Mouse (Mus musculus): ENCODE measurements around the gene Igfbp4. TPM values are rescaled to one million over a fixed set of nuclear protein-coding genes. Genes with fewer than 3 reads are reported as not detected.

The Igfbp4 gene
- total and polyA plus RNA-seq, 3 experiments = 0.16 to 0.21 TPM; not detected in 1

GRCm38 (mm10) chr11:99022384-99022933 lies 18.6 kb upstream of the Igfbp4 start:
- no peak overlapping the region for H3K27ac ChIP-seq (ENCODE audit: insufficient read depth, low read depth)
- H3K9me3 ChIP-seq (replicated peaks; ENCODE audit: low read length) = no peaks in the 10 kb centered on the region
- peak overlapping the region; percentile 97 for H3K4me2 ChIP-seq (ENCODE audit: insufficient read depth, low read depth, poor library complexity, severe bottlenecking)
- TF ChIP-seq CHD1 (IDR thresholded peaks at IDR 0.05; ENCODE audit: low read depth, low read length) (peak; percentile 68), CTCF (conservative IDR thresholded peaks at IDR 0.05 in 1 of 2, IDR thresholded peaks at IDR 0.05 in 1 of 2; ENCODE audit: low read depth in 2 of 2, low read length in 2 of 2) (no peak), JUND (conservative IDR thresholded peaks at IDR 0.05; ENCODE audit: low read depth, low read length) (no peak), MXI1 (IDR thresholded peaks at IDR 0.05; ENCODE audit: low read depth, low read length) (peak; percentile 80), ZC3H11A (IDR thresholded peaks at IDR 0.05; ENCODE audit: low read depth, low read length) (no peak), SIN3A (IDR thresholded peaks at IDR 0.05; ENCODE audit: low read length) (peak; percentile 55; the same call in 1 of the 2 replicates), POLR2AphosphoS2 (IDR thresholded peaks at IDR 0.05; ENCODE audit: low read depth, low read length) (peak; percentile 79)
- H3K9ac ChIP-seq (ENCODE audit: insufficient read depth, low read depth) = peak overlapping the region; percentile 86
- peaks cover 33 to 50% of the 10 kb centered on the region in 2 experiments for H3K36me3 ChIP-seq (replicated peaks in 1 of 2; ENCODE audit: control insufficient read depth in 1 of 2, insufficient read depth in 1 of 2, low read length in 1 of 2)
- in situ Hi-C loops (cut with MboI; ENCODE audit: low pct_ligation_motif_present, low pct_unique_long_range_greater_than_20kb, low sequenced_read_pairs) (loop anchor here (5.0 kb wide), 1 partner anchor 105 kb away; no protein-coding TSS in a partner anchor), dilution Hi-C loops (cut with MboI; ENCODE audit: extremely low pct_ligation_motif_present, extremely low pct_unique_long_range_greater_than_20kb, low sequenced_read_pairs) (no loop called here)
- H3K4me3 ChIP-seq (replicated peaks in 1 of 3; ENCODE audit: low read depth in 2 of 3, low read length in 2 of 3, poor library complexity in 1 of 3) = peak overlapping the region; percentile 71 to 98 (median 75)
- H3K4me1 ChIP-seq (ENCODE audit: control insufficient read depth in 1 of 2, insufficient read depth in 2 of 2) = peaks cover 4 to 49% of the 10 kb centered on the region in 2 experiments
- DNase-seq (ENCODE audit: extremely low read depth) = no peak
- no peaks in the 10 kb centered on the region for H3K27me3 ChIP-seq (replicated peaks)
- H3K79me2 ChIP-seq (replicated peaks; ENCODE audit: control insufficient read depth, extremely low read depth, insufficient read depth, poor library complexity, severe bottlenecking) = peaks cover 64% of the 10 kb centered on the region

GRCm38 (mm10) chr11:99023094-99023493 lies 17.9 kb upstream of the Igfbp4 start:
- Histone ChIP-seq H3K4me3 (replicated peaks in 1 of 3; ENCODE audit: low read depth in 2 of 3, low read length in 2 of 3, poor library complexity in 1 of 3) (peak overlapping the region; percentile 71 to 98 (median 75)), H3K4me2 (ENCODE audit: insufficient read depth, low read depth, poor library complexity, severe bottlenecking) (peak overlapping the region; percentile 66), H3K79me2 (replicated peaks; ENCODE audit: control insufficient read depth, extremely low read depth, insufficient read depth, poor library complexity, severe bottlenecking) (peaks cover 59% of the 10 kb centered on the region), H3K4me1 (ENCODE audit: control insufficient read depth in 1 of 2, insufficient read depth in 2 of 2) (peaks cover 4 to 44% of the 10 kb centered on the region in 2 experiments), H3K9ac (ENCODE audit: insufficient read depth, low read depth) (peak overlapping the region; percentile 86), H3K36me3 (replicated peaks in 1 of 2; ENCODE audit: control insufficient read depth in 1 of 2, insufficient read depth in 1 of 2, low read length in 1 of 2) (peaks cover 27 to 44% of the 10 kb centered on the region in 2 experiments), H3K27ac (ENCODE audit: insufficient read depth, low read depth) (peak overlapping the region; percentile 33; the same call in 1 of the 2 replicates), H3K9me3 (replicated peaks; ENCODE audit: low read length) (no peaks in the 10 kb centered on the region), H3K27me3 (replicated peaks) (no peaks in the 10 kb centered on the region)
- peak; percentile 41 for DNase-seq (ENCODE audit: extremely low read depth)
- in situ Hi-C loops (cut with MboI; ENCODE audit: low pct_ligation_motif_present, low pct_unique_long_range_greater_than_20kb, low sequenced_read_pairs) (loop anchor here (5.0 kb wide), 1 partner anchor 106 kb away; no protein-coding TSS in a partner anchor), dilution Hi-C loops (cut with MboI; ENCODE audit: extremely low pct_ligation_motif_present, extremely low pct_unique_long_range_greater_than_20kb, low sequenced_read_pairs) (no loop called here)
- TF ChIP-seq ZNF384 (IDR thresholded peaks at IDR 0.05; ENCODE audit: low read depth, low read length) (peak; percentile 52), BHLHE40 (IDR thresholded peaks at IDR 0.05; ENCODE audit: low read depth, low read length) (peak; percentile 56; the same call in 1 of the 2 replicates), MXI1 (IDR thresholded peaks at IDR 0.05; ENCODE audit: low read depth, low read length) (no peak), RCOR1 (conservative IDR thresholded peaks at IDR 0.05; ENCODE audit: low read depth, low read length) (no peak)

Measured in CH12.LX (cell line).